Mouse (Mus musculus) forebrain, postnatal 0 days (tissue): Measurements from ENCODE around the gene Cckar. TPM values are rescaled to one million over a fixed set of nuclear protein-coding genes. Genes with fewer than 3 reads are reported as not detected.

Experiments used
- ATAC-seq: fragments of 200-750 bp; cut with Nextera tagmentation; 2 replicates; pipeline ENCODE4 v1.8.0; 2017; ENCODE audit warnings: mild to moderate bottlenecking, moderate library complexity
- DNase-seq: peaks from one replicate; pipeline ENCODE4 v3.0.0-alpha.2; 2015
- H3K27ac ChIP-seq: fragments of 300-500 bp; sonication (generic); 2 replicates; pipeline ENCODE4 v1.5.1; 2014; ENCODE audit warnings: low read depth, mild to moderate bottlenecking, antibody characterized with exemption, low read length, moderate library complexity, mixed read lengths
- H3K27me3 ChIP-seq: fragments of 300-500 bp; sonication (generic); 2 replicates; pipeline ENCODE4 v1.6.1; 2014; ENCODE audit warnings: mild to moderate bottlenecking, low read length, mixed read lengths; ENCODE audit not compliant: insufficient read depth
- H3K36me3 ChIP-seq: fragments of 300-500 bp; sonication (generic); 2 replicates; pipeline ENCODE4 v1.6.1; 2014; ENCODE audit warnings: mild to moderate bottlenecking, moderate library complexity; ENCODE audit not compliant: insufficient read depth
- H3K4me1 ChIP-seq: fragments of 300-500 bp; sonication (generic); 2 replicates; pipeline ENCODE4 v1.6.1; 2014; ENCODE audit warnings: antibody characterized with exemption; ENCODE audit not compliant: insufficient read depth
- H3K4me2 ChIP-seq: fragments of 300-500 bp; sonication (generic); 2 replicates; pipeline ENCODE4 v1.6.1; 2014; ENCODE audit warnings: low read depth, mild to moderate bottlenecking, moderate library complexity
- H3K4me3 ChIP-seq: fragments of 300-500 bp; sonication (generic); 2 replicates; pipeline ENCODE4 v1.5.1; 2014; ENCODE audit warnings: low read depth, low read length, mixed read lengths
- H3K9ac ChIP-seq: fragments of 300-500 bp; sonication (generic); 2 replicates; pipeline ENCODE4 v1.6.1; 2014; ENCODE audit warnings: mild to moderate bottlenecking
- H3K9me3 ChIP-seq: fragments of 300-500 bp; sonication (generic); 2 replicates; pipeline ENCODE4 v1.6.1; 2016; ENCODE audit warnings: low read length
- CTCF ChIP-seq: sonication (generic); IDR thresholded peaks from 2 replicates; pipeline ENCODE4 v1.5.1; 2016; ENCODE audit warnings: antibody characterized with exemption, control low read depth, low read depth
- WGBS: fragments of 180-500 bp; shearing (Covaris S2); extraction: QIAGEN DNeasy Blood & Tissue Kit; methylation state at CpG from one replicate; pipeline ENCODE4 v1.1.7; 2014; 5-methylcytosine and 5-hydroxymethylcytosine counted together
- polyA plus RNA-seq: library from polyadenylated mRNA; unstranded; fragments of >200 nt; fragmentation: Nextera tagmentation; extraction: Ambion mirVana; gene quantifications from 2 replicates; pipeline ENCODE4 v1.2.1, GENCODE M21; 2015
- total RNA-seq: library from RNA; depleted of rRNA; stranded (reverse); fragments of >200 nt; gene quantifications from 2 replicates; pipeline ENCODE4 v1.2.3, GENCODE M21; 2014

Gene Cckar
- total and polyA plus RNA-seq, 2 experiments from 2014 or later, result 0.74 to 1.3 TPM

- peak; percentile 75 for TF ChIP-seq CTCF
- Histone ChIP-seq H3K9ac (no peak overlapping the region), H3K9me3 (no peaks in the 10 kb centered on the region), H3K27me3 (no peaks in the 10 kb centered on the region), H3K36me3 (no peaks in the 10 kb centered on the region), H3K27ac (no peak overlapping the region), H3K4me2 (no peak overlapping the region), H3K4me3 (no peak overlapping the region), H3K4me1 (no peaks in the 10 kb centered on the region)
- DNase-seq (peak; percentile 71), ATAC-seq (peak; percentile 79)
- 26% methylated on average over 5 of the region's 5 CpGs for WGBS
Measured at GRCm38 (mm10) chr5:53672352-53672751, 35.2 kb downstream of the Cckar start.

- H3K4me2 ChIP-seq, result no peak overlapping the region
- DNase-seq, result no peak
- WGBS, result 63% methylated on average over 4 of the region's 4 CpGs
- ATAC-seq, result no peak
- H3K9ac ChIP-seq, result no peak overlapping the region
- no peaks in the 10 kb centered on the region for H3K27me3 ChIP-seq
- H3K27ac ChIP-seq, result no peak overlapping the region
- H3K9me3 ChIP-seq, result no peaks in the 10 kb centered on the region
- no peaks in the 10 kb centered on the region for H3K4me1 ChIP-seq
- no peak for TF ChIP-seq CTCF
- no peak overlapping the region for H3K4me3 ChIP-seq
- H3K36me3 ChIP-seq, result no peaks in the 10 kb centered on the region
Measured at GRCm38 (mm10) chr5:53671507-53671906, 36.0 kb downstream of the Cckar start.

GRCm38 (mm10) chr5:53670321-53670938 is 37.1 kb downstream of the Cckar start:
- no peak for ATAC-seq
- Histone ChIP-seq H3K4me1 (no peaks in the 10 kb centered on the region), H3K27me3 (no peaks in the 10 kb centered on the region), H3K9ac (no peak overlapping the region), H3K27ac (no peak overlapping the region), H3K4me2 (no peak overlapping the region), H3K4me3 (no peak overlapping the region), H3K36me3 (no peaks in the 10 kb centered on the region), H3K9me3 (no peaks in the 10 kb centered on the region)
- no peak for DNase-seq
- TF ChIP-seq CTCF, result no peak
- WGBS, result 93% methylated on average over 10 of the region's 10 CpGs

- no peaks in the 10 kb centered on the region for H3K4me1 ChIP-seq
- no peak for TF ChIP-seq CTCF
- no peaks in the 10 kb centered on the region for H3K9me3 ChIP-seq
- 91% methylated on average over 5 of the region's 5 CpGs for WGBS
- H3K4me3 ChIP-seq, result no peak overlapping the region
- no peaks in the 10 kb centered on the region for H3K36me3 ChIP-seq
- no peak overlapping the region for H3K4me2 ChIP-seq
- ATAC-seq, result no peak
- no peak for DNase-seq
- no peaks in the 10 kb centered on the region for H3K27me3 ChIP-seq
- H3K9ac ChIP-seq, result no peak overlapping the region
- H3K27ac ChIP-seq, result no peak overlapping the region
Measured at GRCm38 (mm10) chr5:53668021-53668420, 39.5 kb downstream of the Cckar start.

- no peak overlapping the region for H3K4me3 ChIP-seq
- DNase-seq, result no peak
- H3K9ac ChIP-seq, result no peak overlapping the region
- H3K27me3 ChIP-seq, result no peaks in the 10 kb centered on the region
- ATAC-seq, result no peak
- TF ChIP-seq CTCF, result no peak
- H3K9me3 ChIP-seq, result no peaks in the 10 kb centered on the region
- H3K4me2 ChIP-seq, result no peak overlapping the region
- no peak overlapping the region for H3K27ac ChIP-seq
- no peaks in the 10 kb centered on the region for H3K4me1 ChIP-seq
- H3K36me3 ChIP-seq, result no peaks in the 10 kb centered on the region
Measured at GRCm38 (mm10) chr5:53663665-53664064, 43.8 kb downstream of the Cckar start.

GRCm38 (mm10) chr5:53662413-53662812 is 45.1 kb downstream of the Cckar start:
- Histone ChIP-seq H3K27me3 (no peaks in the 10 kb centered on the region), H3K4me2 (no peak overlapping the region), H3K9ac (no peak overlapping the region), H3K27ac (no peak overlapping the region), H3K4me3 (no peak overlapping the region), H3K9me3 (no peaks in the 10 kb centered on the region), H3K36me3 (no peaks in the 10 kb centered on the region; the same call in 1 of the 2 replicates), H3K4me1 (no peaks in the 10 kb centered on the region)
- WGBS, result 58% methylated on average over 1 of the region's 1 CpGs
- DNase-seq (no peak), ATAC-seq (no peak)
- TF ChIP-seq CTCF, result no peak

GRCm38 (mm10) chr5:53661508-53661907 is 46.0 kb downstream of the Cckar start:
- Histone ChIP-seq H3K4me3 (no peak overlapping the region), H3K4me1 (no peaks in the 10 kb centered on the region), H3K27ac (no peak overlapping the region), H3K4me2 (no peak overlapping the region), H3K9ac (no peak overlapping the region), H3K27me3 (no peaks in the 10 kb centered on the region), H3K9me3 (no peaks in the 10 kb centered on the region), H3K36me3 (no peaks in the 10 kb centered on the region; the same call in 1 of the 2 replicates)
- 0 out of 2 replicates have a peak, but pooled peaks have one; percentile 16 for ATAC-seq
- DNase-seq, result no peak
- 82% methylated on average over 2 of the region's 2 CpGs for WGBS
- TF ChIP-seq CTCF, result no peak
